Mouse (Mus musculus): ENCODE measurements around the gene H2afy2.

DNA sequence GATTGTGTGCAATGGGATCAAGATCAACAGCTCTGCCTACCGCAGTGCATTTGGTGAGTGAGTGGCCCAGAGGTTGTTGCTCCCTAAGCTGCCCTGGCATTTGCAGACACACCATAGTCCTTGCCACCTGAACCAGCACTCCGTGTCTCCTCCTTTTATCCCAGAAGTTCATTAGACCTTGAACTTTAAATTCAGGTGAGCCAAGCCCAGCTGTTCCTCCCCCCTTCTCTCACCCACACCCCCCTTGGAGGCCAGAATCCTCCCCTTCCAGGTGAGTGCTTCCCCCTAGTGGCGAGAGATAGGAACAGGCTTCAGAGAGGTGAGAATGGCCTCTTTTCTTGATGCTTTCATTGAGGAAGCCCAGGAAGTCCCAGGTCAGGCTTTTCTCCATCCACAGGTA is 49.6 kb downstream of the H2afy2 start:
- TF ChIP-seq CTCF (IDR thresholded peaks at IDR 0.05; ENCODE audit: low read depth) (peak; percentile 84), EP300 (IDR thresholded peaks at IDR 0.05; ENCODE audit: low read depth) (no peak)
